Mouse (Mus musculus) gastrocnemius, postnatal 25 days (tissue): ENCODE data around the gene Nova2. TPM values are rescaled to one million over a fixed set of nuclear protein-coding genes. Genes with fewer than 3 reads are reported as not detected.

Experiments used
- DNase-seq: peaks from one replicate; pipeline ENCODE4 v3.0.0; 2022
- total RNA-seq, 2 experiments: library from RNA; stranded (reverse); gene quantifications; 1 replicate in 1 of 2; 2 replicates in 1 of 2; pipeline ENCODE4 v1.2.3; 2021

Nova2 gene
- total RNA-seq, 2 experiments from 2014 or later, result 1.7 to 2.1 TPM

DNA sequence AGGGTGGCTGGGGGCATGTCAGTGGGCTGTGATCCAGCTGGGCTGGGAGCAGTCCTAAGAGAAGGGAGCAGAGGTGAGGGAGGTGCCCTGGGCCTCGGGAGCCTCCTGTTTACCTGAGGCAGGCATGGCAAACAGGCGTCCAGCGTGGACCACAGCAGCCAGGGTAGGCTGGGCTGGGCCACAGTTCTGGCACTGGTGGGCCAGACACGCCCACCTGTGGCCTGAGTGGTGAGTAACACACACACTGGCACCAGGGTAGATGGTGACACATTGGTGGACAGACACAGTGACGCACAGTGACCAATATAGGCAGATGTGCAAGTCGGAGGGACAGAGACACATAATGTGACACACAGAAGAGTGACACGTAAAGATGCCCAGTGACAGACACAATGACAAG lies 84.9 kb downstream of the Nova2 start:
- DNase-seq, result no peak

DNA sequence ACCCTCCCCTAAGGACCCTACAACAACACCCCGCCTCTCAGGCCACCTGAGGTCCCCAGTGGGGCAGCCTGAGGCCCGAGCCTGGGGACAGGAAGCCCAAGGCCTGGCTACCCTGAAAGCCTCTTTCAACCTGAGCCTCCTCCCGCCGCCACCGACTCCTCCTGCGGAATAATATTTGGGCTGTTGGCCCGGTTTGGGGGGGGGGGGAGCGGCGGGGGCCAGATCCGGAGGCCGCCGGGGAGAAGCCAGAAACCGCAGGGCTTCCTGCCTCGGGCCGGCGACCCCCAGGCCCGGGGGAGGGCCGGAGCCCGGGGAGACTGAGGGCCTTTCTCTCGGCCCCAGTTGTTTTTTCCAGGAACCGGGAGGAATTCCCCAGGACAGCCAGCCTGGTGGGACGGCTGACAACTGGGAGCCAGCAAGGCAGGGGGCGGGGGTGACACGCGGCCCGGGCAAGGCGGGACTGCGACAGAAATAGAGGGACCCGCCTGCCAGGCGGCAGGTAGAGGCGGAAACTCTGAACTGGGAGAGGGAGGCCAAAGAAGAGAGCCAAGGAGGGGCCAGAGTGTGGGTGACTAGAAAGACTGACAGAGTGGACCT lies 86.4 kb downstream of the Nova2 start:
- no peak for DNase-seq

DNA sequence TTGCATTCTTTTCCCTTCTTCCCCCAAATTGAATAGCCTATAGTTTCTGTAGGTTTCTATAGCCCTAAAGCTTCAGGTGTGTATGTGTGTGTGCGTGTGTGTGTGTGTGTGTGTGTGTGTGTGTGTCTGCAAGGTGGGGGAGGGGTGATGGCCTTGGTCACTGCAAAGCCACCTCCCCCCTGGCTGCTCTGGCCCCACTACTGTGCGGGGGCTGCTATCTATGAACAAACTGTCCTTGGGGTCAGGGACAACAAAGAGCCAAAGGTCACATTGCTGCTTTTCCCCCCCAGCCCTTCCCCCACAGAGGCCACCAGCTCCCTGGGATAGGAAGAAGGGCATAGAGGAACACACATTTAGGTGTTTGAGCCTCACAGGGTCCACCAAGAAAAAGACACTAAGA lies 87.2 kb downstream of the Nova2 start:
- DNase-seq, result no peak

DNA sequence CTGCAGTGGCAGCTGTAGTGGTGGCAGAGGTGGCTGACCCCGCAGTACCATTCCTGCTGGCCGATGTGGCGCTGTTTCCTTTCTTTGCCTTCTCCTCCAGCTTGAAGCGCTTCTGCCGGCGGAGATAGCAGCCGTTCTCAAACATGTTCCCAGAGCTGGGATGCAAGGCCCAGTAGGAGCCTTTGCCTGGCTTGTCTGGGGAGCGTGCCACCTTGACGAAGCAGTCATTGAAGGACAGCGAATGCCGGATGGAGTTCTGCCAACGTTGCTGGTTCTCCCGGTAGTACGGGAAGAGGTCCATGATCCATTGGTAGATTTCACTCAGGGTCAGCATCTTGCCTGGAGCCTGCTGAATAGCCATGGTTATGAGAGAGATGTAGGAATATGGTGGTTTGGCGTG lies 88.8 kb downstream of the Nova2 start:
- DNase-seq, result no peak

Other genes starting within 250 kb of the Nova2 start
- gene Psg20, start 239.7 kb upstream of the Nova2 start, total RNA-seq, result not detected
- gene Psg22, start 207.8 kb upstream of the Nova2 start, total RNA-seq, result not detected
- not detected for gene Psg19, start 127.4 kb upstream of the Nova2 start, total RNA-seq
- not detected for gene Psg17, start 104.3 kb upstream of the Nova2 start, total RNA-seq
- 1 to 10 TPM; 2.8 to 3.4 TPM for gene Mill2, start 85.9 kb upstream of the Nova2 start, total RNA-seq
- gene Pglyrp1, start 54.6 kb upstream of the Nova2 start, total RNA-seq, result under 1 TPM; 0.51 to 0.67 TPM
- gene Ccdc61, start 15.5 kb upstream of the Nova2 start, total RNA-seq, result 1 to 10 TPM; 5.2 to 6.5 TPM
- not detected for gene Nanos2, start 61.5 kb downstream of the Nova2 start, total RNA-seq
- 1 to 10 TPM; 4.3 to 4.9 TPM for gene Mypop, start 65.4 kb downstream of the Nova2 start, total RNA-seq
- gene Irf2bp1, start 78.2 kb downstream of the Nova2 start, total RNA-seq, result 10 to 100 TPM; 13.7 to 14.3 TPM
- not detected for gene Foxa3, start 97.7 kb downstream of the Nova2 start, total RNA-seq
- gene Sympk, start 98.5 kb downstream of the Nova2 start, total RNA-seq, result 10 to 100 TPM; 56.6 to 59.4 TPM
- not detected for gene Rsph6a, start 128.8 kb downstream of the Nova2 start, total RNA-seq
- 10 to 100 TPM; 22.4 to 22.7 TPM for gene Dmwd, start 150.3 kb downstream of the Nova2 start, total RNA-seq
- gene Dmpk, start 158.0 kb downstream of the Nova2 start, total RNA-seq, result 100 to 1,000 TPM; 315 to 350 TPM
- 1 to 10 TPM; 2.0 to 2.7 TPM for gene Six5, start 168.7 kb downstream of the Nova2 start, total RNA-seq
- not detected for gene Gm4969, start 192.5 kb downstream of the Nova2 start, total RNA-seq
- gene Fbxo46, start 194.0 kb downstream of the Nova2 start, total RNA-seq, result 1 to 10 TPM; 2.9 TPM
- 1 to 10 TPM; 2.3 to 2.5 TPM for gene Qpctl, start 223.4 kb downstream of the Nova2 start, total RNA-seq
- gene Snrpd2, start 223.8 kb downstream of the Nova2 start, total RNA-seq, result 10 to 100 TPM; 48.2 to 50.0 TPM
- not detected for gene Gipr, start 240.2 kb downstream of the Nova2 start, total RNA-seq